Mouse (Mus musculus): ENCODE data around the gene Gm20388. TPM values are rescaled to one million over a fixed set of nuclear protein-coding genes. Genes with fewer than 3 reads are reported as not detected.

Gene Gm20388
- polyA plus RNA-seq, 2 experiments = 8.5 TPM; not detected in 1

- Histone ChIP-seq H3K27me3 (ENCODE audit: control insufficient read depth, insufficient read depth, low read length) (peaks cover 45% of the 10 kb centered on the region), H3K4me3 (ENCODE audit: insufficient read depth in 1 of 2, low read depth in 2 of 2, low read length in 2 of 2) (peak overlapping the region; percentile 37 to 50; a peak in 3 of 4 replicates), H3K9ac (replicated peaks) (no peak overlapping the region), H3K27ac (no peak overlapping the region), H3K36me3 (replicated peaks; ENCODE audit: control insufficient read depth, insufficient read depth, low read depth) (no peaks in the 10 kb centered on the region), H3K9me3 (ENCODE audit: control insufficient read depth, low read length) (no peaks in the 10 kb centered on the region), H3K4me2 (ENCODE audit: low read depth) (peak overlapping the region; percentile 56), H3K4me1 (replicated peaks; ENCODE audit: control insufficient read depth in 2 of 2, insufficient read depth in 2 of 2, low read length in 1 of 2) (no peaks in the 10 kb centered on the region)
- TF ChIP-seq CTCF (IDR thresholded peaks at IDR 0.05; ENCODE audit: low read depth) = no peak
- no peak for TF ChIP-seq EP300 (IDR thresholded peaks at IDR 0.05; ENCODE audit: low read depth)
- ATAC-seq (ENCODE audit: insufficient read depth) (no peak), DNase-seq (ENCODE audit: low read depth in 3 of 3, low spot score in 3 of 3) (no peak)
- 29% methylated on average over 20 of the region's 20 CpGs for WGBS (ENCODE audit: insufficient replicate concordance)
These were observed 1740.0 kb downstream of the Gm20388 start for GRCm38 (mm10) chr8:121650389-121651307.

- TF ChIP-seq CTCF (IDR thresholded peaks at IDR 0.05; ENCODE audit: low read depth) (no peak), EP300 (IDR thresholded peaks at IDR 0.05; ENCODE audit: low read depth) (no peak)
- WGBS (ENCODE audit: insufficient replicate concordance) = 22% methylated on average over 36 of the region's 47 CpGs
- ATAC-seq (ENCODE audit: insufficient read depth) = no peak
- DNase-seq (ENCODE audit: low read depth in 3 of 3, low spot score in 3 of 3) = no peak
- Histone ChIP-seq H3K9ac (replicated peaks) (no peak overlapping the region), H3K36me3 (replicated peaks; ENCODE audit: control insufficient read depth, insufficient read depth, low read depth) (no peaks in the 10 kb centered on the region), H3K27me3 (ENCODE audit: control insufficient read depth, insufficient read depth, low read length) (peaks cover 45% of the 10 kb centered on the region), H3K4me1 (replicated peaks; ENCODE audit: control insufficient read depth in 2 of 2, insufficient read depth in 2 of 2, low read length in 1 of 2) (no peaks in the 10 kb centered on the region), H3K4me3 (ENCODE audit: insufficient read depth in 1 of 2, low read depth in 2 of 2, low read length in 2 of 2) (peak overlapping the region; percentile 37 to 50), H3K4me2 (ENCODE audit: low read depth) (peak overlapping the region; percentile 56), H3K27ac (no peak overlapping the region), H3K9me3 (ENCODE audit: control insufficient read depth, low read length) (no peaks in the 10 kb centered on the region)
These were observed 1740.8 kb downstream of the Gm20388 start for GRCm38 (mm10) chr8:121651308-121651873.

- Histone ChIP-seq H3K27ac (no peak overlapping the region), H3K9me3 (ENCODE audit: control insufficient read depth, low read length) (no peaks in the 10 kb centered on the region), H3K4me2 (ENCODE audit: low read depth) (peak overlapping the region; percentile 56), H3K4me3 (ENCODE audit: insufficient read depth in 1 of 2, low read depth in 2 of 2, low read length in 2 of 2) (peak overlapping the region; percentile 37 to 50), H3K36me3 (replicated peaks; ENCODE audit: control insufficient read depth, insufficient read depth, low read depth) (no peaks in the 10 kb centered on the region), H3K4me1 (replicated peaks; ENCODE audit: control insufficient read depth in 2 of 2, insufficient read depth in 2 of 2, low read length in 1 of 2) (no peaks in the 10 kb centered on the region), H3K27me3 (ENCODE audit: control insufficient read depth, insufficient read depth, low read length) (peaks cover 45% of the 10 kb centered on the region), H3K9ac (replicated peaks) (no peak overlapping the region)
- no peak for TF ChIP-seq EP300 (IDR thresholded peaks at IDR 0.05; ENCODE audit: low read depth)
- TF ChIP-seq CTCF (IDR thresholded peaks at IDR 0.05; ENCODE audit: low read depth) = no peak
- DNase-seq (ENCODE audit: low read depth in 3 of 3, low spot score in 3 of 3) (no peak), ATAC-seq (ENCODE audit: insufficient read depth) (no peak)
- WGBS (ENCODE audit: insufficient replicate concordance) = 2% methylated on average over 56 of the region's 56 CpGs
These were observed 1741.3 kb downstream of the Gm20388 start for GRCm38 (mm10) chr8:121651874-121652361.

GRCm38 (mm10) chr8:121652774-121653323, 1742.2 kb downstream of the Gm20388 start, which contains the start of gene Zcchc14:
Gene Zcchc14 (minus strand): TSS chr8:121652901.
- H3K27me3 ChIP-seq (ENCODE audit: control insufficient read depth, insufficient read depth, low read length) = peaks cover 45% of the 10 kb centered on the region
- no peaks in the 10 kb centered on the region for H3K9me3 ChIP-seq (ENCODE audit: control insufficient read depth, low read length)
- H3K36me3 ChIP-seq (replicated peaks; ENCODE audit: control insufficient read depth, insufficient read depth, low read depth) = no peaks in the 10 kb centered on the region
- ATAC-seq (ENCODE audit: insufficient read depth) (peak; percentile 86), DNase-seq (ENCODE audit: low read depth in 3 of 3, low spot score in 3 of 3) (peak; percentile 45 to 53 (median 47))
- H3K27ac ChIP-seq = no peak within 1 kb of the TSS
- H3K4me1 ChIP-seq (replicated peaks; ENCODE audit: control insufficient read depth in 2 of 2, insufficient read depth in 2 of 2, low read length in 1 of 2) = no peaks in the 10 kb centered on the region
- WGBS (ENCODE audit: insufficient replicate concordance) = under 1% methylated on average over 67 of the region's 67 CpGs
- no peak within 1 kb of the TSS for H3K9ac ChIP-seq (replicated peaks)
- H3K4me3 ChIP-seq (ENCODE audit: insufficient read depth in 1 of 2, low read depth in 2 of 2, low read length in 2 of 2) = peak within 1 kb of the TSS; percentile 42 to 50
- H3K4me2 ChIP-seq (ENCODE audit: low read depth) = peak within 1 kb of the TSS; percentile 60
- TF ChIP-seq EP300 (IDR thresholded peaks at IDR 0.05; ENCODE audit: low read depth) = no peak
- no peak for TF ChIP-seq CTCF (IDR thresholded peaks at IDR 0.05; ENCODE audit: low read depth)

Data from liver, embryonic 14.5 days (tissue).